Mouse (Mus musculus) E14TG2a.4 (cell line): ENCODE data around the gene Sec22a.

Source experiments
- CTCF ChIP-seq: conservative IDR thresholded peaks from 2 replicates; pipeline ENCODE4 v1.5.1; 2014; ENCODE audit warnings: low read length
- NANOG ChIP-seq: IDR thresholded peaks from 2 replicates; pipeline ENCODE4 v1.6.1; 2014; ENCODE audit warnings: borderline replicate concordance, low read length, mixed read lengths

DNA sequence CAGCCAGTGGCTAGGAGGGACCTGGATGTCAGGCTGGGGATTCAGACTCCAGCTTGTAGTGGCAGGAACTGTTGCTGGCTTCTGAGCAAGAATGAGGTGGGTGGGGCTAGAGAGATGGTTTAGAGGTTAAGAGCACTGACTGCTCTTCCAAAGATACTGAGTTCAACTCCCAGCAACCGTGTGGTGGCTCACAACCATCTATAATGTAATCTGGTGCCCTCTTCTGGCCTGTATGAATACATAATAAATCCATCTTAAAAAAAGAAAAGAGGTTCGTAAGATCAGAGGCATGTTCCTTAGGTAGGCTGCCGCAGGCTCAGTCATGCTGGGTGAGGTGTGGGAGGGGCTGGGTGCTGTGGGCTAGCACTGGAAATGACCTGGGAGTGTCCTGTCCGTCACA lies 92.1 kb downstream of the Sec22a start:
- TF ChIP-seq CTCF, result no peak
- no peak for TF ChIP-seq NANOG
